Mouse (Mus musculus) splenic B cell, adult 2 months (primary cell): ENCODE data around the gene Gngt2.
A peak's percentile ranks its signal among the peaks of the same experiment; 100 is the strongest.

ENCODE experiments used
- DNase-seq: peaks from one replicate; pipeline ENCODE4 v3.0.0-alpha.2; 2011; ENCODE audit warnings: low read depth, low spot score
- H3K27me3 ChIP-seq: 2 replicates; pipeline ENCODE4 v1.6.1; 2012; ENCODE audit warnings: mild to moderate bottlenecking, low read length, moderate library complexity, mixed read lengths; ENCODE audit not compliant: control insufficient read depth, poor library complexity, insufficient read depth, severe bottlenecking
- H3K36me3 ChIP-seq: 2 replicates; pipeline ENCODE4 v1.6.1; 2012; ENCODE audit warnings: mild to moderate bottlenecking, low read length, moderate library complexity, mixed read lengths; ENCODE audit not compliant: control insufficient read depth, poor library complexity, insufficient read depth, severe bottlenecking

Gngt2 gene

GRCm38 (mm10) chr11:95815412-95815811, 21.6 kb upstream of the Gngt2 start:
- no peak for DNase-seq
- Histone ChIP-seq H3K27me3 (no peaks in the 10 kb centered on the region), H3K36me3 (no peaks in the 10 kb centered on the region)

GRCm38 (mm10) chr11:95819138-95819537, 17.9 kb upstream of the Gngt2 start:
- H3K27me3 ChIP-seq, result no peaks in the 10 kb centered on the region
- H3K36me3 ChIP-seq, result no peaks in the 10 kb centered on the region
- DNase-seq, result no peak

- no peak for DNase-seq
- no peaks in the 10 kb centered on the region for H3K27me3 ChIP-seq
- H3K36me3 ChIP-seq, result no peaks in the 10 kb centered on the region
Observed at GRCm38 (mm10) chr11:95821511-95821910, 15.5 kb upstream of the Gngt2 start.

- DNase-seq, result no peak
- Histone ChIP-seq H3K36me3 (no peaks in the 10 kb centered on the region), H3K27me3 (no peaks in the 10 kb centered on the region)
Observed at GRCm38 (mm10) chr11:95822437-95822836, 14.6 kb upstream of the Gngt2 start.

GRCm38 (mm10) chr11:95824071-95824876, 12.7 kb upstream of the Gngt2 start, which contains the start of gene Phospho1:
TSS of gene Phospho1 (plus strand) at chr11:95824499.
- Histone ChIP-seq H3K36me3 (no peaks in the 10 kb centered on the region), H3K27me3 (no peaks in the 10 kb centered on the region)
- peak; percentile 89 for DNase-seq

GRCm38 (mm10) chr11:95824877-95825243, 12.2 kb upstream of the Gngt2 start:
- DNase-seq, result peak; percentile 24
- Histone ChIP-seq H3K36me3 (no peaks in the 10 kb centered on the region), H3K27me3 (no peaks in the 10 kb centered on the region)

- Histone ChIP-seq H3K36me3 (no peaks in the 10 kb centered on the region), H3K27me3 (no peaks in the 10 kb centered on the region)
- no peak for DNase-seq
Observed at GRCm38 (mm10) chr11:95825625-95826024, 11.4 kb upstream of the Gngt2 start.

GRCm38 (mm10) chr11:95826317-95827167, 10.5 kb upstream of the Gngt2 start:
- DNase-seq, result no peak
- H3K36me3 ChIP-seq, result no peaks in the 10 kb centered on the region

GRCm38 (mm10) chr11:95827168-95827447, 9.9 kb upstream of the Gngt2 start:
- H3K27me3 ChIP-seq, result no peaks in the 10 kb centered on the region
- peaks cover 1% of the 10 kb centered on the region; the same call in 1 of the 2 replicates for H3K36me3 ChIP-seq
- DNase-seq, result no peak

More at GRCm38 (mm10) chr11:95826317-95827167, 10.5 kb upstream of the Gngt2 start:
- H3K27me3 ChIP-seq, result no peaks in the 10 kb centered on the region

- Histone ChIP-seq H3K27me3 (no peaks in the 10 kb centered on the region), H3K36me3 (peaks cover 6% of the 10 kb centered on the region)
- peak; percentile 83 for DNase-seq
Observed at GRCm38 (mm10) chr11:95827464-95828085, 9.4 kb upstream of the Gngt2 start.

GRCm38 (mm10) chr11:95828181-95828964, 8.6 kb upstream of the Gngt2 start:
- no peaks in the 10 kb centered on the region for H3K27me3 ChIP-seq
- H3K36me3 ChIP-seq, result peaks cover 12% of the 10 kb centered on the region
- peak; percentile 27 for DNase-seq

- no peaks in the 10 kb centered on the region for H3K27me3 ChIP-seq
Observed at GRCm38 (mm10) chr11:95829526-95830050, 7.4 kb upstream of the Gngt2 start.

GRCm38 (mm10) chr11:95830411-95831275, 6.4 kb upstream of the Gngt2 start:
- peak; percentile 57 for DNase-seq
- no peaks in the 10 kb centered on the region for H3K27me3 ChIP-seq
- H3K36me3 ChIP-seq, result peaks cover 12% of the 10 kb centered on the region

More at GRCm38 (mm10) chr11:95829526-95830050, 7.4 kb upstream of the Gngt2 start:
- peaks cover 12% of the 10 kb centered on the region for H3K36me3 ChIP-seq
- DNase-seq, result no peak
